Mouse (Mus musculus) liver, embryonic 14.5 days (tissue): Measurements from ENCODE around the gene Casp3.

ENCODE experiments used
- CTCF ChIP-seq: IDR thresholded peaks from 2 replicates; pipeline ENCODE4 v1.5.1; 2016; ENCODE audit warnings: antibody characterized with exemption, low read depth, control low read depth
- EP300 ChIP-seq: IDR thresholded peaks from 2 replicates; pipeline ENCODE4 v1.6.1; 2016; ENCODE audit warnings: antibody characterized with exemption, low read depth

DNA sequence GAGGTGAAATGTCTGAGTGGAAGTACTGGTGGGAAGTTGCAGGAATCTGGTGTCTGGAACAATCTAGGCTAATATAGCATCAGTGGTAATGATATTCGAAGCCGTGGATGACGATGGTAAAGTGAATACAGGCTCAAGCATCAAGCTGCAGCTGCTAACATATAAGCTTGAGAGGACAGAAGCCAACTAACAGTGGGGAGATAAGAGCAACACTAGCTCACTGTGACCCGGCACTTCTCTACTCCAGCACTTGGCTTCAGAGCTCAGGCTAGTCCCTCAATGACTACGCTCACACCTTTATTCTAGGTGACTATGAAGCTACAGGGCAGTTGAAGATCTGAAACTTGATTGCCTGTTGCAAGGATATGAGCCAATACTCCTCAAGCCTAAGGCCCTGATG is 18.3 kb upstream of the Casp3 start:
- TF ChIP-seq CTCF (no peak), EP300 (no peak)
